Mouse (Mus musculus) heart, embryonic 12.5 days (tissue): ENCODE data around the gene Tmem94. TPM values are rescaled to one million over a fixed set of nuclear protein-coding genes. Genes with fewer than 3 reads are reported as not detected.

Source experiments
- ATAC-seq: fragments of 200-750 bp; cut with Nextera tagmentation; 2 replicates; pipeline ENCODE4 v1.8.0; 2017; ENCODE audit warnings: moderate TSS enrichment, moderate library complexity; ENCODE audit not compliant: insufficient number of reproducible peaks, low FRiP score
- H3K27ac ChIP-seq: fragments of 300-500 bp; sonication (generic); 2 replicates; pipeline ENCODE4 v1.5.1; 2016; ENCODE audit warnings: mild to moderate bottlenecking, moderate library complexity; ENCODE audit not compliant: poor library complexity, severe bottlenecking
- H3K27me3 ChIP-seq: fragments of 300-500 bp; sonication (generic); replicated peaks from 2 replicates; pipeline ENCODE4 v1.6.1; 2016; ENCODE audit warnings: mild to moderate bottlenecking, moderate library complexity
- H3K36me3 ChIP-seq: fragments of 300-500 bp; sonication (generic); 2 replicates; pipeline ENCODE4 v1.6.1; 2016; ENCODE audit warnings: mild to moderate bottlenecking, moderate library complexity
- H3K4me1 ChIP-seq: fragments of 300-500 bp; sonication (generic); replicated peaks from 2 replicates; pipeline ENCODE4 v1.6.1; 2016; ENCODE audit warnings: mild to moderate bottlenecking
- H3K4me2 ChIP-seq: fragments of 300-500 bp; sonication (generic); 2 replicates; pipeline ENCODE4 v1.6.1; 2016; ENCODE audit warnings: mild to moderate bottlenecking, moderate library complexity
- H3K4me3 ChIP-seq: fragments of 300-500 bp; sonication (generic); 2 replicates; pipeline ENCODE4 v1.5.1; 2016; ENCODE audit warnings: mild to moderate bottlenecking
- H3K9ac ChIP-seq: fragments of 300-500 bp; sonication (generic); 2 replicates; pipeline ENCODE4 v1.6.1; 2016; ENCODE audit warnings: mild to moderate bottlenecking, moderate library complexity
- H3K9me3 ChIP-seq: fragments of 300-500 bp; sonication (generic); replicated peaks from 2 replicates; pipeline ENCODE4 v1.6.1; 2016; ENCODE audit warnings: mild to moderate bottlenecking, moderate library complexity
- WGBS: fragments of 180-500 bp; shearing (Covaris S2); methylation state at CpG from one replicate; pipeline ENCODE4 v1.1.7; 2016; 5-methylcytosine and 5-hydroxymethylcytosine counted together
- polyA plus RNA-seq: library from polyadenylated mRNA; unstranded; fragments of >200 nt; fragmentation: Nextera tagmentation; extraction: Ambion mirVana; gene quantifications from 2 replicates; pipeline ENCODE4 v1.2.1, GENCODE M21; 2016

The Tmem94 gene
- polyA plus RNA-seq, 1 experiment from 2014 or later: 52.4 TPM

DNA sequence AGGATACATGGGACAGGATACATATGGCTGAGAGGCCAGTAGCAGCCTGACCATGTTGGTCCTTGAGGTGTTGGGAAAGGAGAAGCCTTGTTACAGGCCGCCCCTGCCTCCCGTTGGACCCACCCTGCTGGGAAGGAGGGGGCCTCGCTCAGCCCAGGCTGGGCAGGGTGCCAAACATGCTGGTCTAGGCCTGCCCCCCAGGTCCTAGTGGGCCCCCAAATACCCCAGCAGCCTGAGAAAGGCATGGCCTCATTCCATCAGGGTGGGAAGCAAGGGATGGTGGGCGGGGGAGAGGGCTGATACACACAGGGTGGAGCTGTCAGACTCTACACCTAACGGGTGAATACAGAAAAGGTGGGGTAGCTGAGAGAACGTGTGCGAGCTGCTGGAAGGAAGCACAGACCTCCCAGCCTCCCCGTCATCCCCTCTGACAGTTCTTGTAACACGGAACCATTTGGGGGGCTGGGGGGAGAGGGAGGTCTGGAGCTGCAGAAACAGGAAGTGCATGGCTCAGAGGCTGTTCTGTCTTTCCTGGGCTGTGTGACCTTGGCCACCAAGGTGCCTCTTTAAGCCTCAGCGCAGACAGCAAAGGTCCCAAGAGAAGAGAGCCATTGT, 43.6 kb downstream of the Tmem94 start:
- peak; percentile 19 for ATAC-seq
- Histone ChIP-seq H3K27me3 (no peaks in the 10 kb centered on the region), H3K4me2 (peak overlapping the region; percentile 86), H3K4me1 (peaks cover 64% of the 10 kb centered on the region), H3K4me3 (peak overlapping the region; percentile 20), H3K36me3 (peaks cover 60% of the 10 kb centered on the region), H3K27ac (peak overlapping the region; percentile 94), H3K9me3 (no peaks in the 10 kb centered on the region), H3K9ac (peak overlapping the region; percentile 62)
- WGBS: 27% methylated on average over 10 of the region's 10 CpGs

- Histone ChIP-seq H3K9me3 (no peaks in the 10 kb centered on the region), H3K4me1 (peaks cover 64% of the 10 kb centered on the region), H3K4me2 (peak overlapping the region; percentile 86), H3K4me3 (peak overlapping the region; percentile 69), H3K27ac (peak overlapping the region; percentile 94), H3K9ac (peak overlapping the region; percentile 62), H3K36me3 (peaks cover 57% of the 10 kb centered on the region), H3K27me3 (no peaks in the 10 kb centered on the region)
- 38% methylated on average over 8 of the region's 8 CpGs for WGBS
- ATAC-seq: peak; percentile 9; the same call in 1 of the 2 replicates
These were observed 44.1 kb downstream of the Tmem94 start for GRCm38 (mm10) chr11:115809311-115809781.

DNA sequence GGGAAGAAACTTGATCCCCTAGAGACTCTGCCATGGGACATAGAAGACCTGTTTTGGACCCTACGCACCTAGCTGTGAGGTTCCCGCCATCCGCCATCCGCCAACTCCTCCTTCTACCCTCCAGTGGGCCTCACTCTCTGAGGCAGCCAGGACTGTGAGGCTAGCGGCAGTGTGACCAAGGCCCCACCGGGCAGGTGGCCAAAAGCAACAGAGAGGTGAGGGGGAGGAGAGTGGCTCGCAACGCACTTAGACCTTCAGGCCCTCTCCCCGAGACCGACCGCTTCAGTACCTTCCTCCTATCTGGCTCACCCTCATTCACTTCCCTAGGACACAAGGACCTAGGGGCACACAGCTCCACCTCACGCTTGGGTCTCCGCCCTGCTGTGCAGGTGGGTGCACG, 45.1 kb downstream of the Tmem94 start:
- peak overlapping the region; percentile 96 for H3K9ac ChIP-seq
- peak overlapping the region; percentile 69 for H3K4me3 ChIP-seq
- ATAC-seq: no peak
- WGBS: 49% methylated on average over 14 of the region's 14 CpGs
- peaks cover 66% of the 10 kb centered on the region for H3K4me1 ChIP-seq
- no peaks in the 10 kb centered on the region for H3K27me3 ChIP-seq
- peak overlapping the region; percentile 94 for H3K27ac ChIP-seq
- peak overlapping the region; percentile 86 for H3K4me2 ChIP-seq
- H3K9me3 ChIP-seq: no peaks in the 10 kb centered on the region
- H3K36me3 ChIP-seq: peaks cover 47% of the 10 kb centered on the region

- Histone ChIP-seq H3K36me3 (peaks cover 40% of the 10 kb centered on the region), H3K27ac (peak overlapping the region; percentile 94; the same call in 1 of the 2 replicates), H3K4me1 (peaks cover 72% of the 10 kb centered on the region), H3K4me3 (peak overlapping the region; percentile 69), H3K27me3 (no peaks in the 10 kb centered on the region), H3K9ac (peak overlapping the region; percentile 96), H3K4me2 (peak overlapping the region; percentile 86), H3K9me3 (no peaks in the 10 kb centered on the region)
- ATAC-seq: no peak
- WGBS: 68% methylated on average over 20 of the region's 20 CpGs
These were observed 46.3 kb downstream of the Tmem94 start for GRCm38 (mm10) chr11:115811381-115812093.

DNA sequence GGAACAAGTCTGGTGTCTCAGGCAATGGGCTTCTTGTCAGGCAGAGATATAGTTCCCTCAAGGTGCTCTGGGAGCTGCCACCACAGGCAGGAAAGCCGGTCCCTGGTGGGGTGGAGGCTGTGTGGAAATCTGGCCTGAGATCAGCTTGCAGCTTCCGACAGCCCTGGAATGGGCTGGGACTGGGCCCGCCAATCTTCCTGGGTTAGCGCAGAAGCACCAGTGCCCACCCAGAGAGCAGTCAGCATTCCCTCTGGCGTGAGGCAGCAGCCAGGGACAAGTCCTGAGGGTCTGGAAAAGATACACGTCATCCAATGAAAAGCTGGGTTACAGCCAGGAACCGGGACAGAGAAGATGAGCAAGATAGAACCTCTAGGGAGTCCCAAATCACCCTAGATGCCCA, 46.9 kb downstream of the Tmem94 start:
- H3K9ac ChIP-seq: peak overlapping the region; percentile 96
- no peak for ATAC-seq

GRCm38 (mm10) chr11:115812533-115813420, 47.5 kb downstream of the Tmem94 start:
- Histone ChIP-seq H3K27ac (peak overlapping the region; percentile 91), H3K27me3 (no peaks in the 10 kb centered on the region), H3K4me1 (peaks cover 61% of the 10 kb centered on the region), H3K9ac (peak overlapping the region; percentile 96), H3K4me3 (peak overlapping the region; percentile 69), H3K9me3 (no peaks in the 10 kb centered on the region), H3K4me2 (peak overlapping the region; percentile 86), H3K36me3 (peaks cover 38% of the 10 kb centered on the region)
- WGBS: 2% methylated on average over 27 of the region's 28 CpGs
- no peak for ATAC-seq

More for the DNA sequence above, 46.9 kb downstream of the Tmem94 start:
- WGBS: 17% methylated on average over 7 of the region's 7 CpGs
- Histone ChIP-seq H3K36me3 (peaks cover 40% of the 10 kb centered on the region), H3K4me1 (peaks cover 67% of the 10 kb centered on the region), H3K9me3 (no peaks in the 10 kb centered on the region), H3K4me2 (peak overlapping the region; percentile 86), H3K27ac (peak overlapping the region; percentile 91), H3K27me3 (no peaks in the 10 kb centered on the region), H3K4me3 (peak overlapping the region; percentile 69)

DNA sequence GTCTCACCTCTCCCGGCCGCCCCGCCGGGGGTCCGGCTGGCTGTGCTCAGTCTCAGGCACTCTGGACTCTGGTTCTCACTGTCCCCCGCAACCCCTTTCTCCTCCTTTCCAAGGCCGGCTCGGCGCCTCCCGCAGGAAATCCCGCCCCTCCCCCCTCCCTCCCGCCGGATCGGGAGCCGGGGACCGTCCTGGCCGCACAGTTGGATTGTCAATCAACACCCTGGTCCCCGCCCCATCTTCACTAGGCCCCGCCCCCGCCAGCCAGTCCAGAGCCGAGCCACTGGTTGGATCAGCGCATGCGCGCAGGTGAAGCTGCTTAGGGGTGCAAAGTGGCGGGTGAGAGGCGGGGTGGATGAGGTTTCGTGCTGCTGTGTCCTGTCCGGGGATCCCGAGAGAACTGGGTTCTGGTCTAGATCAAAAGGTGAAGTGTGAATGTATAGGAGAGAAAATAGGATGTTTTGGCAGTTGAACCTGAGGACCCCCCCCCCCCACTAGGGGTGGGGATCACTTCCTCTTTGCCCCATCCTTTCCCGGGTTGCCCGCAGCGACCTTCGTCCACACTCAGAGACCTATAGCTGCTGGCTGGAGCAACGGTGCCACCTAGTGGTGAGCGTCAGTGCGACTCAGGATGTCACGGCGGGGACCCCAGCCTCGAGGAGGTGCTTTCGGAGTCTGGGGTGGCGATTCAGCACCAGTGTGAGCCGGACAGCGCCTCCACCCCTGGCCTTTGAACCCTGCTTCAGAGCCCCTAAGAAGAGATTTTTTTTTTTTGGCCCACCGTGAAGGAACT, 48.5 kb downstream of the Tmem94 start, which contains the start of gene Caskin2:
TSS of gene Caskin2 (minus strand) at position 133 of the 790 bp plus-strand sequence.
- Histone ChIP-seq H3K27me3 (no peaks in the 10 kb centered on the region), H3K4me1 (peaks cover 51% of the 10 kb centered on the region), H3K4me2 (peak within 1 kb of the TSS; percentile 86), H3K9ac (peak within 1 kb of the TSS; percentile 96), H3K27ac (peak within 1 kb of the TSS; percentile 91), H3K36me3 (peaks cover 43% of the 10 kb centered on the region), H3K4me3 (peak within 1 kb of the TSS; percentile 69), H3K9me3 (no peaks in the 10 kb centered on the region)
- ATAC-seq: peak; percentile 89
- under 1% methylated on average over 44 of the region's 44 CpGs for WGBS

- ATAC-seq: peak; percentile 67
- Histone ChIP-seq H3K27ac (peak within 1 kb of the TSS; percentile 91), H3K9me3 (no peaks in the 10 kb centered on the region), H3K4me2 (peak within 1 kb of the TSS; percentile 86), H3K27me3 (no peaks in the 10 kb centered on the region), H3K4me3 (peak within 1 kb of the TSS; percentile 69), H3K9ac (peak within 1 kb of the TSS; percentile 77), H3K36me3 (peaks cover 50% of the 10 kb centered on the region), H3K4me1 (peaks cover 40% of the 10 kb centered on the region)
- WGBS: under 1% methylated on average over 74 of the region's 84 CpGs
These were observed 49.6 kb downstream of the Tmem94 start, which contains the start of gene Tsen54 for GRCm38 (mm10) chr11:115814605-115815450. Gene Tsen54, plus strand, starts transcription at chr11:115814724.

DNA sequence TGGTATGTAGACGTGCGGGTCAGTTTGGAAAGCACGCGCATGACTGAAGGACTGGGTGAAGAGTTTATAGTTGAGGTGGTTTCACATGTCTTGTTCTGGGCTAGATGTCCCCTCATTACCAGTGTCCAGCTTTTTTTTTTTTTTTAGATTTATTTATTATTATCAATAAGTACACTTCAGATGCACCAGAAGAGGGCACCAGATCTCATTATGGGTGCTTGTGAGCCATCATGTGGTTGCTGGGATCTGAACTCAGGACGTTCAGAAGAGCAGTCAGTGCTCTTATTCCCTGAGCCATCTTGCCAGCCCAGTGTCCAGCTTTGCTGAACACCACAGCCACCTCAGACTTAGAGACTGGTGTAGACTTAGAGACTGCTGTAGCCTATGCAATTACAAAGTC, 52.1 kb downstream of the Tmem94 start:
- no peak overlapping the region for H3K4me2 ChIP-seq
- H3K9me3 ChIP-seq: no peaks in the 10 kb centered on the region
- no peak overlapping the region for H3K9ac ChIP-seq
- no peak overlapping the region for H3K4me3 ChIP-seq
- H3K4me1 ChIP-seq: peaks cover 15% of the 10 kb centered on the region
- peaks cover 53% of the 10 kb centered on the region for H3K36me3 ChIP-seq
- H3K27me3 ChIP-seq: no peaks in the 10 kb centered on the region
- 87% methylated on average over 5 of the region's 5 CpGs for WGBS
- H3K27ac ChIP-seq: no peak overlapping the region
- no peak for ATAC-seq
